Mouse (Mus musculus): ENCODE data around the gene Srsf1.

DNA sequence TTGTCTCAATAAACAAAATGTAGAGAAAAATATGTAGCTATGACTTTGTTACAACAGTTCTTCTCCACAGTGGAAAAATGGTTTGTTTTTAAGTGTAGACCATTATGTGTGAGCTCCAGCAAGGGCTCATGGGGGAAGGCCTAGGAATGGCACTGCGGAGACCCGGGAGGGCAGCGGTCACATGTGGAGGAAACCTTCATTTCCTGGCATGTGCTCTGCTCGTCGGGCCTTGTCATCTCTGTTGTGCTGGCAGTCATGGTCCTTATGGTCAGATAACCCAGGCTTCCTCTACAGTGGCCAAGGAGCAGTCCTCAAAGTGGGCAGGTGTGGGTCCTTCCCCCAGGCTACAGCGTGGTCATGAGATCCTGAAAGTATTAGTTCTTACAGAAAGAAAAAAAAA is 36.5 kb downstream of the Srsf1 start:
- TF ChIP-seq CTCF (IDR thresholded peaks at IDR 0.05; ENCODE audit: insufficient read depth, low read length) (no peak), POLR2A (IDR thresholded peaks at IDR 0.05; ENCODE audit: borderline replicate concordance, extremely low read depth, low read depth, low read length) (no peak)
